Mouse (Mus musculus) heart, postnatal 36 days (tissue): Measurements from ENCODE around the gene Lmntd1. TPM values are rescaled to one million over a fixed set of nuclear protein-coding genes. Genes with fewer than 3 reads are reported as not detected.
A peak's percentile ranks its signal among the peaks of the same experiment; 100 is the strongest.

Experiments
- DNase-seq, 2 experiments: peaks; one replicate each; pipeline ENCODE4 v3.0.0; 2021 to 2022
- intact Hi-C: fragments of 180-260 bp; cut with DNase I; formaldehyde crosslinking; loops from one replicate; pipeline ENCODE4 v1.15.1; 2025
- total RNA-seq, 2 experiments: library from RNA; stranded (reverse); gene quantifications; 2 replicates each; pipeline ENCODE4 v1.2.3; 2021

The Lmntd1 gene
- total RNA-seq, result 1 to 10 TPM; 1.2 to 2.5 TPM

GRCm38 (mm10) chr6:145614219-145614618, at the start of gene Lmntd1:
Gene Lmntd1, minus strand, starts transcription at chr6:145614319.
- intact Hi-C loops, result no loop called here
- DNase-seq, result no peak

- intact Hi-C loops, result no loop called here
- DNase-seq, result no peak
Observed at GRCm38 (mm10) chr6:145660943-145661342, 46.8 kb upstream of the Lmntd1 start.

- intact Hi-C loops, result loop anchor here (2.0 kb wide), 1 partner anchor 240 kb away; no protein-coding TSS in a partner anchor
- no peak for DNase-seq
Observed at GRCm38 (mm10) chr6:145659116-145659515, 45.0 kb upstream of the Lmntd1 start.

- intact Hi-C loops, result no loop called here
- no peak for DNase-seq
Observed at GRCm38 (mm10) chr6:145656740-145657591, 42.8 kb upstream of the Lmntd1 start.

- intact Hi-C loops, result no loop called here
- DNase-seq, result no peak
Observed at GRCm38 (mm10) chr6:145655678-145656077, 41.6 kb upstream of the Lmntd1 start.

GRCm38 (mm10) chr6:145654062-145654836, 40.1 kb upstream of the Lmntd1 start:
- intact Hi-C loops, result no loop called here
- DNase-seq, result no peak

- DNase-seq, result no peak
- intact Hi-C loops, result no loop called here
Observed at GRCm38 (mm10) chr6:145653626-145654025, 39.5 kb upstream of the Lmntd1 start.

GRCm38 (mm10) chr6:145652986-145653385, 38.9 kb upstream of the Lmntd1 start:
- no peak for DNase-seq

GRCm38 (mm10) chr6:145651976-145652375, 37.9 kb upstream of the Lmntd1 start:
- DNase-seq, result no peak
- intact Hi-C loops, result no loop called here

More at GRCm38 (mm10) chr6:145652986-145653385, 38.9 kb upstream of the Lmntd1 start:
- intact Hi-C loops, result no loop called here

GRCm38 (mm10) chr6:145640971-145641506, 26.9 kb upstream of the Lmntd1 start:
- DNase-seq, result no peak

GRCm38 (mm10) chr6:145638248-145638647, 24.1 kb upstream of the Lmntd1 start:
- intact Hi-C loops, result no loop called here
- DNase-seq, result peak in 1 of 2 experiments; percentile 16

More at GRCm38 (mm10) chr6:145640971-145641506, 26.9 kb upstream of the Lmntd1 start:
- intact Hi-C loops, result no loop called here

- no peak for DNase-seq
- intact Hi-C loops, result no loop called here
Observed at GRCm38 (mm10) chr6:145636682-145637081, 22.6 kb upstream of the Lmntd1 start.

GRCm38 (mm10) chr6:145634454-145634853, 20.3 kb upstream of the Lmntd1 start:
- no peak for DNase-seq
- intact Hi-C loops, result no loop called here

- peak in 1 of 2 experiments; percentile 11 for DNase-seq
- intact Hi-C loops, result no loop called here
Observed at GRCm38 (mm10) chr6:145630269-145630668, 16.1 kb upstream of the Lmntd1 start.

- intact Hi-C loops, result no loop called here
- no peak for DNase-seq
Observed at GRCm38 (mm10) chr6:145623141-145623540, 9.0 kb upstream of the Lmntd1 start.

GRCm38 (mm10) chr6:145616402-145617229, 2.5 kb upstream of the Lmntd1 start:
- no peak for DNase-seq
- intact Hi-C loops, result no loop called here

- no peak for DNase-seq
- intact Hi-C loops, result no loop called here
Observed at GRCm38 (mm10) chr6:145615666-145616210, 1.6 kb upstream of the Lmntd1 start, which contains the start of gene Tuba3b. Gene Tuba3b, plus strand, starts transcription at chr6:145615757.

GRCm38 (mm10) chr6:145612611-145613010, 1.5 kb downstream of the Lmntd1 start:
- DNase-seq, result no peak
- intact Hi-C loops, result no loop called here

GRCm38 (mm10) chr6:145610901-145611300, 3.2 kb downstream of the Lmntd1 start:
- intact Hi-C loops, result no loop called here
- no peak for DNase-seq

- intact Hi-C loops, result no loop called here
- DNase-seq, result no peak
Observed at GRCm38 (mm10) chr6:145608693-145609092, 5.4 kb downstream of the Lmntd1 start.
